27 mouse cellular contexts compared by ENCODE assay signal in the genomic region with DNA sequence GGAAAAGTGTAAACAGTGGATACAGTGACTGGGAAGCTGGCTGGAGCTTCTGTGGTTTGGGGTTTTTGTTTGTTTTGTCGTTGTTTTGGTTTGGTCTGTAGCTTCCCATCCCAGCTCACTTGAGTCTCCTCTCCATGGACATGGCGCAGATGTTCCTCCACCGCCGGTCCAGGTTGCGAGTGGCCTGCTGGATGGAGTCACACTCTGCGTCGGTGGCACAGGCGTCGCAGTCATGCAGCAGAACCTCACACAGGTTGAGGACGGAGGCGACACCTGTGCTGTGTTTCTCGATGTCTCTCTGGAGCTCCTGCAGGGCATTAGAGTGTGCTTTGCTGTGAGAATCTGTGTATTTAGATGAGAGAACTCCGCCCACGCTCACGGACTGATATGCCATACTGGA. TPM values are rescaled to one million over a fixed set of nuclear protein-coding genes. Genes with fewer than 3 reads are reported as not detected.
"Had no signal": no experiment of that assay in that cellular context is flagged by ENCODE, and none has a peak within 500 bp of the region (broad histone marks: within the 10 kb centered on the region; RNA-seq: fewer than 3 reads in every experiment).

No protein-coding gene starts in this region.

- H3K27ac ChIP-seq: kidney, postnatal 0 days; layer of hippocampus, adult 2 months; limb, embryonic 10.5 days; limb, embryonic 13.5 days; liver, embryonic 12.5 days; liver, embryonic 15.5 days; lung, embryonic 15.5 days; midbrain, embryonic 12.5 days; midbrain, embryonic 15.5 days; neural tube, embryonic 13.5 days; stomach, embryonic 15.5 days had no signal

- H3K4me3 ChIP-seq: layer of hippocampus, adult 2 months; limb, embryonic 10.5 days; limb, embryonic 13.5 days; liver, embryonic 12.5 days; liver, embryonic 15.5 days; lung, embryonic 15.5 days; megakaryocyte, embryonic 14.5 days; midbrain, embryonic 12.5 days; midbrain, embryonic 15.5 days; neural tube, embryonic 13.5 days; stomach, embryonic 15.5 days had no signal

- DNase-seq: kidney, postnatal 25 days; layer of hippocampus, adult 9-11 months; liver; lung, adult 18-20 months; lung, postnatal 10 days; lung, postnatal 36 days; retina, postnatal 1 day; right cerebral cortex, postnatal 25 days; spleen, adult 18-20 months; thymus, postnatal 25 days had no signal

- H3K9ac ChIP-seq: limb, embryonic 13.5 days; liver, embryonic 12.5 days; liver, embryonic 15.5 days; lung, embryonic 15.5 days; midbrain, embryonic 12.5 days; midbrain, embryonic 15.5 days; neural tube, embryonic 13.5 days; stomach, embryonic 15.5 days had no signal

- H3K9me3 ChIP-seq: limb, embryonic 10.5 days; limb, embryonic 13.5 days; liver, embryonic 12.5 days; liver, embryonic 15.5 days; lung, embryonic 15.5 days; megakaryocyte, embryonic 14.5 days; midbrain, embryonic 12.5 days; midbrain, embryonic 15.5 days; neural tube, embryonic 13.5 days; stomach, embryonic 15.5 days had no signal

- ATAC-seq: liver, embryonic 12.5 days had no signal

- H3K4me1 ChIP-seq: limb, embryonic 10.5 days; limb, embryonic 13.5 days; liver, embryonic 12.5 days; liver, embryonic 15.5 days; lung, embryonic 15.5 days; stomach, embryonic 15.5 days had no signal

- H3K27me3 ChIP-seq: limb, embryonic 13.5 days; liver, embryonic 12.5 days; liver, embryonic 15.5 days; lung, embryonic 15.5 days; megakaryocyte, embryonic 14.5 days; midbrain, embryonic 15.5 days; neural tube, embryonic 13.5 days; stomach, embryonic 15.5 days had no signal

- H3K36me3 ChIP-seq: limb, embryonic 10.5 days; lung, embryonic 15.5 days; midbrain, embryonic 12.5 days; midbrain, embryonic 15.5 days had no signal

- H3K4me2 ChIP-seq: limb, embryonic 13.5 days; liver, embryonic 12.5 days; liver, embryonic 15.5 days; lung, embryonic 15.5 days; midbrain, embryonic 12.5 days; midbrain, embryonic 15.5 days; neural tube, embryonic 13.5 days; stomach, embryonic 15.5 days had no signal

RNA-seq across cellular contexts. Expression of a gene that starts 11.3 kb away (rescaled TPM):
- total RNA-seq: layer of hippocampus, adult 2 months; layer of hippocampus, postnatal 25 days; left cerebral cortex, adult 18-20 months; left cerebral cortex, postnatal 25 days; neutrophil, adult 5-6 weeks had no signal
- polyA plus RNA-seq: kidney, postnatal 0 days; large intestine, adult 2 months; liver, embryonic 12.5 days; midbrain, embryonic 12.5 days had no signal
